Mouse (Mus musculus): ENCODE data around the gene Edem2.
"Not testable (repeated sequence)": the region's sequence is repeated elsewhere in the genome, so short reads cannot be mapped to it uniquely, and the experiment has no call there.

GRCm38 (mm10) chr2:155735766-155736165 lies 6.5 kb upstream of the Edem2 start, which contains the start of gene Gm17581:
- TF ChIP-seq CTCF (IDR thresholded peaks at IDR 0.05; ENCODE audit: control insufficient read depth, insufficient read depth, insufficient read length); MAX (IDR thresholded peaks at IDR 0.05); CEBPB (IDR thresholded peaks at IDR 0.05; ENCODE audit: low read depth); USF1 (IDR thresholded peaks at IDR 0.05; ENCODE audit: low read depth); MYOD1 (IDR thresholded peaks at IDR 0.05; ENCODE audit: control insufficient read depth, insufficient read length, low read depth): not testable (repeated sequence)

Data from C2C12 (cell line).